Mouse (Mus musculus) spleen, adult 18-20 months (tissue): ENCODE results near the gene Pcna.
"Not testable (repeated sequence)": the region's sequence is repeated elsewhere in the genome, so short reads cannot be mapped to it uniquely, and the experiment has no call there.

Source experiments
- DNase-seq, 2 experiments: peaks; one replicate each; pipeline ENCODE4 v3.0.0; 2022; ENCODE audit warnings: mixed read lengths in 2 of 2

Gene Pcna

GRCm38 (mm10) chr2:132275527-132275926 lies 22.4 kb upstream of the Pcna start:
- no peak for DNase-seq

GRCm38 (mm10) chr2:132272694-132273389 lies 19.7 kb upstream of the Pcna start:
- no peak for DNase-seq

- no peak for DNase-seq
Measured at GRCm38 (mm10) chr2:132270331-132270951, 17.3 kb upstream of the Pcna start.

GRCm38 (mm10) chr2:132269217-132269616 lies 16.1 kb upstream of the Pcna start:
- DNase-seq = peak; percentile 22 to 27

GRCm38 (mm10) chr2:132266086-132266485 lies 13.0 kb upstream of the Pcna start:
- no peak for DNase-seq

- DNase-seq = no peak
Measured at GRCm38 (mm10) chr2:132265196-132265595, 12.1 kb upstream of the Pcna start.

- DNase-seq = no peak
Measured at GRCm38 (mm10) chr2:132264266-132264710, 11.2 kb upstream of the Pcna start.

GRCm38 (mm10) chr2:132263421-132264265 lies 10.5 kb upstream of the Pcna start:
- DNase-seq = peak; percentile 23 to 51

GRCm38 (mm10) chr2:132262879-132263398 lies 9.8 kb upstream of the Pcna start, which contains the start of gene Cds2:
Gene Cds2 (plus strand): TSS chr2:132263148.
- peak; percentile 99 for DNase-seq

GRCm38 (mm10) chr2:132262175-132262574 lies 9.1 kb upstream of the Pcna start:
- DNase-seq = no peak

- DNase-seq = no peak
Measured at GRCm38 (mm10) chr2:132260601-132261000, 7.5 kb upstream of the Pcna start.

GRCm38 (mm10) chr2:132257350-132258068 lies 4.4 kb upstream of the Pcna start:
- no peak for DNase-seq

GRCm38 (mm10) chr2:132253603-132254002 lies 489 bp upstream of the Pcna start:
- DNase-seq = no peak

- DNase-seq = no peak
Measured at GRCm38 (mm10) chr2:132251911-132252310, 1.2 kb downstream of the Pcna start.

- peak; percentile 86 to 88 for DNase-seq
Measured at GRCm38 (mm10) chr2:132247539-132248313, 5.4 kb downstream of the Pcna start, which contains the start of gene Tmem230. Gene Tmem230 (minus strand): TSS chr2:132247807.

GRCm38 (mm10) chr2:132243370-132243769 lies 9.7 kb downstream of the Pcna start:
- DNase-seq = no peak

GRCm38 (mm10) chr2:132240457-132240856 lies 12.7 kb downstream of the Pcna start:
- DNase-seq = peak in 1 of 2 experiments; percentile 53

GRCm38 (mm10) chr2:132239434-132239833 lies 13.7 kb downstream of the Pcna start:
- not testable (repeated sequence) for DNase-seq

- no peak for DNase-seq
Measured at GRCm38 (mm10) chr2:132235975-132236374, 17.1 kb downstream of the Pcna start.

- DNase-seq = no peak
Measured at GRCm38 (mm10) chr2:132235291-132235690, 17.8 kb downstream of the Pcna start.

GRCm38 (mm10) chr2:132233985-132234765 lies 18.9 kb downstream of the Pcna start:
- no peak for DNase-seq
